Mouse (Mus musculus) thymus, adult 2 months (tissue): ENCODE results near the gene Gm9803. TPM values are rescaled to one million over a fixed set of nuclear protein-coding genes. Genes with fewer than 3 reads are reported as not detected.

Source experiments
- DNase-seq: peaks from one replicate; pipeline ENCODE4 v3.0.0; 2021
- H3K27ac ChIP-seq: fragments of 200-500 bp; 2 replicates; pipeline ENCODE4 v1.5.1; 2012; ENCODE audit warnings: low read length, control low read depth; ENCODE audit not compliant: control insufficient read depth, insufficient read depth
- H3K27me3 ChIP-seq: fragments of 200-500 bp; 2 replicates; pipeline ENCODE4 v1.6.1; 2012; ENCODE audit warnings: mild to moderate bottlenecking, low read length, moderate library complexity, mixed read lengths; ENCODE audit not compliant: control insufficient read depth, insufficient read depth
- H3K36me3 ChIP-seq: fragments of 200-500 bp; 2 replicates; pipeline ENCODE4 v1.6.1; 2012; ENCODE audit warnings: mild to moderate bottlenecking, low read length, moderate library complexity; ENCODE audit not compliant: control insufficient read depth, insufficient read depth
- H3K4me1 ChIP-seq: fragments of 200-500 bp; replicated peaks from 2 replicates; pipeline ENCODE4 v1.6.1; 2012; ENCODE audit warnings: low read length; ENCODE audit not compliant: control insufficient read depth, insufficient read depth
- H3K4me3 ChIP-seq: fragments of 200-500 bp; 2 replicates; pipeline ENCODE4 v1.5.1; 2012; ENCODE audit warnings: mild to moderate bottlenecking, low read length, control low read depth, moderate library complexity; ENCODE audit not compliant: control insufficient read depth, insufficient read depth
- CTCF ChIP-seq: fragments of 200-500 bp; IDR thresholded peaks from 2 replicates; pipeline ENCODE4 v1.5.1; 2012; ENCODE audit warnings: mild to moderate bottlenecking, control low read depth, low read length, moderate library complexity, borderline replicate concordance; ENCODE audit not compliant: control insufficient read depth, poor library complexity, insufficient read depth; ENCODE audit errors: extremely low read depth
- POLR2A ChIP-seq: fragments of 200-500 bp; IDR thresholded peaks from 2 replicates; pipeline ENCODE4 v1.6.1; 2012; ENCODE audit warnings: mild to moderate bottlenecking, low read length, control low read depth, moderate library complexity; ENCODE audit not compliant: control insufficient read depth, poor library complexity, insufficient read depth; ENCODE audit errors: extremely low read depth
- WGBS: fragments of 180-500 bp; shearing (Covaris S2); methylation state at CpG from one replicate; pipeline ENCODE4 v1.1.7; 2018; 5-methylcytosine and 5-hydroxymethylcytosine counted together
- polyA plus RNA-seq: library from polyadenylated mRNA; depleted of rRNA; stranded (reverse); fragments of >200 nt; gene quantifications from 2 replicates; pipeline ENCODE4 v1.2.3, GENCODE M21; 2012

The Gm9803 gene
- polyA plus RNA-seq, 1 experiment: 155 TPM

DNA sequence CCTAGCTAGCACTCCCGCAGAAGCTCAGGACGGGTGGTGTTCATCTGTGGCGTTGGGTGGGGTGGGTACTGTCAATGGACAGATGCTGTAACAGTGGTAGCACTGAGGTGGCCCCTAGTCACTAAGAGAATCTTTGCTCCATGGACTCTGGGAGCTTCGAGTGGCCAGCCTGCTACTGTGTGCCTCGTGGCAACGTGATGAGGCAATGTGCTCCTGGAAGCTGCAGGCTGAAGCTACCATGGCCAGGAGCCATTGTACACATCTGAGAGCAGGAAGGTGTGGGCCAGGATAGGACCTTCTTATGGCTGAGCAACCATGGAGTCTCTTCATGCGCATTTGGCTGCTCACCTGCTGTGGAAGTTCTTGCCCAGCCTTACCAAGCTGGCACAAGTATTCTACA lies 14.7 kb upstream of the Gm9803 start:
- peaks cover 7% of the 10 kb centered on the region for H3K36me3 ChIP-seq
- 99% methylated on average over 7 of the region's 7 CpGs for WGBS
- no peak overlapping the region for H3K27ac ChIP-seq
- H3K4me3 ChIP-seq: no peak overlapping the region
- peaks cover 5% of the 10 kb centered on the region for H3K4me1 ChIP-seq
- no peaks in the 10 kb centered on the region for H3K27me3 ChIP-seq
- no peak for TF ChIP-seq POLR2A
- TF ChIP-seq CTCF: no peak
- DNase-seq: no peak

DNA sequence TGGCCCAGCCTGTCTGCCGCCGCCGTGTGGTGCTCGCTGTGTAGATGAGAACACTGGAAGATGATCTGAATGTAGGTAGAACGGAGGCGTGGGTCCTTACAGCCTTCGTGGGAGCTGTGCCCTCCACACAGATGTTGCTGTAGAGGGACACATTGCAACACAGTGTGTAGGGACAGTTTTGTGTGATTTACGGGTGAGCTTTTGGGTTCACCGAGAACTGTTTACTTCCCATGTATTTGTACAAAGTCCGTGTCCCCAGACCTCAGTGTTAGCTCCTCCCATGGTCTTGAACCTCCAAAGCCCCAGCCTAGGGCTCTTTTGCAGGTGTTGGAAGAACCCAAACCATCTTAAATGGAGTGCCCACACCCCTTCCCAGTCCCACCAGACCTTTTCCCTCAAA lies 10.9 kb upstream of the Gm9803 start:
- no peak for DNase-seq
- H3K4me3 ChIP-seq: no peak overlapping the region
- WGBS: 98% methylated on average over 10 of the region's 10 CpGs
- H3K27ac ChIP-seq: no peak overlapping the region
- no peaks in the 10 kb centered on the region for H3K27me3 ChIP-seq
- H3K4me1 ChIP-seq: no peaks in the 10 kb centered on the region
- TF ChIP-seq CTCF (no peak), POLR2A (no peak)
- H3K36me3 ChIP-seq: peaks cover 7% of the 10 kb centered on the region

DNA sequence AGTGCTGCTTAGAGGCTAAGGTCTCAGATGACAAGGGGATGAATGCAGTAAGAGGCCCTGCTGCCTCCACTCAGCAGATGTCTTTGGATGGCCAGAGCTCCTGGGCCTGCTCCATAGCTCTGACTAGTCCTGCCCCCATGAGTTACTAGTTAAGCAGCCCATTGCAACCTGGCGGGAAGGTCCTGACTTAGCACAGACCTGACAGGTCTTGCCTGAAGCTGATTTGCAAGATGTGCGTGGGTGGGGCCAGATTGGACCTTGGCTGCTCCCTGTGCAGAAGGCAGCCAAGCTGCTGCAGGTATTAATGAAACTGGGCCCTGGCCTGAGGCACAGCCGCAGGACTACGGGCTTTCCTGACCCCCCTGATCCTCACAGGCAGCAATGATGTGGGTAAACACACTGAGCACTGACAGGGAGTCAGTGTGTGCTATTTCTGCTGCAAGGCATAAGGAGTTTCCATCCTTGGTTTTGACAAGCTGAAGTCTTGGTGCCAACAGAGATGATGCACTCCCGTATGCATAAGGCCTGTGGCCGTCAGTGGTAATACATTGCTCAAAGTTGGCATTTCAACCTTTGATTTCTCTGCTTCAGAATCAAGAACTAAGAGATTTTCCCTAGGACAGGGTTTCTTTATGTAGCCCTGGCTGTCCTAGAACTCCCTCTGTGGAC lies 6.8 kb upstream of the Gm9803 start:
- WGBS: 96% methylated on average over 6 of the region's 6 CpGs
- Histone ChIP-seq H3K4me3 (no peak overlapping the region), H3K36me3 (no peaks in the 10 kb centered on the region), H3K27ac (no peak overlapping the region), H3K27me3 (no peaks in the 10 kb centered on the region), H3K4me1 (no peaks in the 10 kb centered on the region)
- TF ChIP-seq CTCF (no peak), POLR2A (no peak)
- no peak for DNase-seq

DNA sequence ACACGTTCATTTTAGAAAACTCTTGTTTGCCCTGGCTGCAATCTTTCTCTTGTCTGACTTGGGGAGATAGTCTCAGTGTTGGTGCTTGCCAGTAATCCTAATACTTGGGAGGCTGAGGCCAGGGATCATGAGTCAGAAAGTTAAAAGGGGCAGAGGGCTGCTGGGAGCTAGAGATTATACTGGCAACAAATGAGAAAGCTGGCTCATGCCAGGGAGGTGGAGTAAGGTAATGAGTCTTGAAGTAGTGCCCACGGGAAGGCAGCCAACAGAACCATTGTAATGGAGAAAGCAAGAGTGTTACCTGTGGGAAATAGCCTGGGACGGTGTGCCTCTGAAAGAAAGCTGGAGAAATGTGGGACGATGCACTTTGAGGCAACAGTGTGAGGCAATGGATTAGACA lies 6.0 kb upstream of the Gm9803 start:
- DNase-seq: no peak
- H3K27ac ChIP-seq: no peak overlapping the region

DNA sequence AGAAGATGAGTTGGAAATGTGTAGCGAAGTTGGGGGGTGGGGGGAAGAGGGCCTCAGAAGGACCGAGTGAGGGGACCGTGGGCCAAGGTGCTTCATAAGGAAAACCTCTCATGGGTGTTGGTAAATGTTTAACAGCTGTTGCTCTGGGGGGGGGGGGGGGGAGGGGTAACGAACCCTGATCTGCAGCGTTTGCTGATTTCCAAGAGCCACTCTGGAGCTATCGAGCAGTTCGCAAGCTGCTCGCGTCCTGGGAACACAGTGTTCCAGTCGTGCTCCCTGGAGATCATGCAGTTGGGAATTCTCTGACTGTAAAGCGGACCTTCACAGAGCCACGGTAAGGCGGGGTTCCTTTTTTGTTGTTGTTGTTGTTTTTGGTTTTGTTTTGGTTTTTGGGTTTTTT lies 5.5 kb upstream of the Gm9803 start:
- Histone ChIP-seq H3K4me3 (no peak overlapping the region), H3K36me3 (no peaks in the 10 kb centered on the region), H3K4me1 (no peaks in the 10 kb centered on the region), H3K27ac (no peak overlapping the region), H3K27me3 (no peaks in the 10 kb centered on the region)
- WGBS: 95% methylated on average over 11 of the region's 13 CpGs
- DNase-seq: no peak
- no peak for TF ChIP-seq CTCF
- no peak for TF ChIP-seq POLR2A

More for the DNA sequence above, 6.0 kb upstream of the Gm9803 start:
- 81% methylated on average over 4 of the region's 4 CpGs for WGBS
- no peak for TF ChIP-seq POLR2A
- no peak for TF ChIP-seq CTCF
- H3K4me1 ChIP-seq: no peaks in the 10 kb centered on the region
- no peaks in the 10 kb centered on the region for H3K36me3 ChIP-seq
- H3K27me3 ChIP-seq: no peaks in the 10 kb centered on the region
- H3K4me3 ChIP-seq: no peak overlapping the region

DNA sequence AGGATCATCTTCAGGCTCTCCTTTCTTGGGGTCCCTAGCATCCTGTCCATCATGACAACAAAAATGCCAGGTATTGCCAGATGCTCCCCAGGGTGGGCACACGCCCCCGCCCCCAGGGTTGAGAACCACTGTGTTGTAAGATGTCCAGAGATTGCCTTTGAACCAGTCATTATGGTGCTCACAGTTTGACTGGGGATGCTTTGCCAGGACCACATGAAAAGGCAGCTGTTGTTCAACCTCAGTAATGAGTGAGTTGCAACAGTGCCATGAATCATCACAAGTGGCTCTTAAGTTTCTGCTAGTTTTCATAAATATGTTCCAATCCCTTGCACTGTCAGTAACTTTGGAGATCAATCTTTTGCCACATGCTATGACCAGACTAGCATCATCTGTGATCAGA lies 3.9 kb upstream of the Gm9803 start:
- no peak for TF ChIP-seq POLR2A
- TF ChIP-seq CTCF: no peak
- no peaks in the 10 kb centered on the region for H3K36me3 ChIP-seq
- H3K4me3 ChIP-seq: no peak overlapping the region
- 93% methylated on average over 2 of the region's 2 CpGs for WGBS
- no peak for DNase-seq
- H3K27ac ChIP-seq: no peak overlapping the region
- no peaks in the 10 kb centered on the region for H3K27me3 ChIP-seq
- no peaks in the 10 kb centered on the region for H3K4me1 ChIP-seq
